ENCODE assay signal across 8 mouse cellular contexts in genomic region chr9:57520375-57521055, GRCm38 (mm10). TPM values are rescaled to one million over a fixed set of nuclear protein-coding genes. Genes with fewer than 3 reads are reported as not detected.
DNase-seq lines count a peak whose midpoint lies in the region; ATAC-seq and TF ChIP-seq lines count a peak whose summit lies in the region.

No protein-coding gene starts in this region.

- WGBS in midbrain, embryonic 16.5 days: 23% methylated on average over 16 of the region's 16 CpGs

- H3K27me3 ChIP-seq in midbrain, embryonic 16.5 days (ENCODE audit: control insufficient read depth, insufficient read depth, low read depth, low read length): no peaks in the 10 kb centered on the region

- DNase-seq in layer of hippocampus, adult 2 months (ENCODE audit: low spot score in 2 of 2): no peak
- no peak for DNase-seq in layer of hippocampus, adult 11-12 months (ENCODE audit: low spot score)
- DNase-seq in brain, adult 2 months (ENCODE audit: low read depth, low spot score): peak; percentile 53
- no peak for DNase-seq in thymus, postnatal 36 days
- DNase-seq in natural killer cell, adult 2 months (ENCODE audit: low spot score in 2 of 2): no peak
- DNase-seq in adrenal gland, postnatal 14 days: no peak

- peak; percentile 23 for ATAC-seq in inflammation-experienced regulatory T-cells, adult 6 months
- ATAC-seq in midbrain, embryonic 16.5 days: peak; percentile 58

- H3K9ac ChIP-seq in midbrain, embryonic 16.5 days (ENCODE audit: low read depth, low read length): peak overlapping the region; percentile 99

- no peaks in the 10 kb centered on the region for H3K9me3 ChIP-seq in midbrain, embryonic 16.5 days (replicated peaks; ENCODE audit: control insufficient read depth, low read length, poor library complexity, severe bottlenecking)

- H3K4me2 ChIP-seq in midbrain, embryonic 16.5 days (ENCODE audit: low read length): peak overlapping the region; percentile 63

- peak; percentile 41 for TF ChIP-seq CTCF in layer of hippocampus, adult 2 months (conservative IDR thresholded peaks at IDR 0.05)

- H3K4me3 ChIP-seq in layer of hippocampus, adult 2 months: peak overlapping the region; percentile 99
- peak overlapping the region; percentile 96 for H3K4me3 ChIP-seq in midbrain, embryonic 16.5 days (ENCODE audit: low read depth, low read length)

- peaks cover 36% of the 10 kb centered on the region for H3K4me1 ChIP-seq in midbrain, embryonic 16.5 days (ENCODE audit: control insufficient read depth, insufficient read depth, low read length)

- H3K27ac ChIP-seq in layer of hippocampus, adult 2 months: peak overlapping the region; percentile 98
- H3K27ac ChIP-seq in midbrain, embryonic 16.5 days (ENCODE audit: low read length): peak overlapping the region; percentile 93

- H3K36me3 ChIP-seq in midbrain, embryonic 16.5 days (ENCODE audit: control insufficient read depth, insufficient read depth, low read length): no peaks in the 10 kb centered on the region

RNA-seq across cellular contexts. Expression of gene Cox5a, which starts 0.6 kb away (rescaled TPM):
- total RNA-seq in layer of hippocampus, adult 2 months (2021): 100 to 1,000 TPM; 372 to 376 TPM
- polyA plus RNA-seq in inflammation-experienced regulatory T-cells, adult 6 months (2017; shearing (Covaris generic)): 100 to 1,000 TPM; 223 to 469 (median 223) TPM
- polyA plus RNA-seq in midbrain, embryonic 16.5 days (2015; fragmentation: Nextera tagmentation; extraction: Ambion mirVana): 818 and 833 TPM in 2 replicates
- total RNA-seq in adrenal gland, postnatal 14 days (2021): 1,056 and 1,152 TPM in 2 replicates

RNA-seq across cellular contexts. Expression of gene Rpp25, which starts 16.7 kb away (rescaled TPM):
- total RNA-seq in layer of hippocampus, adult 2 months (2021): 10 to 100 TPM in 1 of 2 experiments, 1 to 10 TPM in 1; 9.5 to 10.2 TPM
- not detected for polyA plus RNA-seq in inflammation-experienced regulatory T-cells, adult 6 months (2017; shearing (Covaris generic))
- 24.7 and 30.0 TPM in 2 replicates for polyA plus RNA-seq in midbrain, embryonic 16.5 days (2015; fragmentation: Nextera tagmentation; extraction: Ambion mirVana)
- total RNA-seq in adrenal gland, postnatal 14 days (2021): 2.2 and 2.7 TPM in 2 replicates

RNA-seq across cellular contexts. Expression of gene Fam219b, which starts 16.8 kb away (rescaled TPM):
- total RNA-seq in layer of hippocampus, adult 2 months (2021): 10 to 100 TPM; 19.9 to 25.7 TPM
- polyA plus RNA-seq in inflammation-experienced regulatory T-cells, adult 6 months (2017; shearing (Covaris generic)): 10 to 100 TPM; 19.6 to 40.2 (median 32.7) TPM
- 23.2 and 24.2 TPM in 2 replicates for polyA plus RNA-seq in midbrain, embryonic 16.5 days (2015; fragmentation: Nextera tagmentation; extraction: Ambion mirVana)
- total RNA-seq in adrenal gland, postnatal 14 days (2021): 17.5 and 19.1 TPM in 2 replicates

RNA-seq across cellular contexts. Expression of gene Mpi, which starts 32.0 kb away (rescaled TPM):
- 10 to 100 TPM; 72.5 to 77.6 TPM for total RNA-seq in layer of hippocampus, adult 2 months (2021)
- polyA plus RNA-seq in inflammation-experienced regulatory T-cells, adult 6 months (2017; shearing (Covaris generic)): 10 to 100 TPM; 14.3 to 16.0 (median 14.7) TPM
- polyA plus RNA-seq in midbrain, embryonic 16.5 days (2015; fragmentation: Nextera tagmentation; extraction: Ambion mirVana): 75.4 and 77.6 TPM in 2 replicates
- 35.8 and 38.6 TPM in 2 replicates for total RNA-seq in adrenal gland, postnatal 14 days (2021)

RNA-seq across cellular contexts. Expression of gene Scamp2, which starts 40.2 kb away (rescaled TPM):
- total RNA-seq in layer of hippocampus, adult 2 months (2021): 10 to 100 TPM; 22.5 to 26.3 TPM
- 10 to 100 TPM; 81.3 to 95.1 (median 84.9) TPM for polyA plus RNA-seq in inflammation-experienced regulatory T-cells, adult 6 months (2017; shearing (Covaris generic))
- 44.1 and 44.2 TPM in 2 replicates for polyA plus RNA-seq in midbrain, embryonic 16.5 days (2015; fragmentation: Nextera tagmentation; extraction: Ambion mirVana)
- total RNA-seq in adrenal gland, postnatal 14 days (2021): 41.8 and 51.8 TPM in 2 replicates
